Mouse (Mus musculus): ENCODE measurements around the gene Nsg2. TPM values are rescaled to one million over a fixed set of nuclear protein-coding genes. Genes with fewer than 3 reads are reported as not detected.
"Not testable (repeated sequence)": the region's sequence is repeated elsewhere in the genome, so short reads cannot be mapped to it uniquely, and the experiment has no call there.

Gene Nsg2
- 2.7 TPM in 2 replicates for polyA plus RNA-seq (2012; rRNA removed)

DNA sequence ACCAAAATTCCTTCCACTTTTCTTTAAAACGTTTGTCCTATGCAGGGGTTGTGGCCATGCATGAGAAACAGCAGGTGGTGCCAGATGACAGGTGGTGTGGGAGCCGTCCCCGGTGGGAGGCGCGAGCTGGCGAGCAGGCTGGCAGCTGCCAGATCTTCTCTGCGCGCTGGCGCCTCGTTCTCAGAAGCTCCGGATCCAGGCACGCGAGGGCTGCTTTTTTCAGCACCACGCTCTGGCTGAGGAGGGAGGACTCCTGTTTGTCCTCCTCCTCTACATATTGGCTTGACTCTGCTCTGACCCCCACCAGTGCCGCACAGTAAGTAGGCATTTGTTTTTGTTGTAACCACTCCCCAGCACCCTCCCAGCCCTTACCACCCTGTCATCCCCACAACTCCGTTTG is at the start of gene Nsg2:
TSS of gene Nsg2 (plus strand) at position 183 of the 400 bp plus-strand sequence.
- DNase-seq (ENCODE audit: low spot score): peak; percentile 36

DNA sequence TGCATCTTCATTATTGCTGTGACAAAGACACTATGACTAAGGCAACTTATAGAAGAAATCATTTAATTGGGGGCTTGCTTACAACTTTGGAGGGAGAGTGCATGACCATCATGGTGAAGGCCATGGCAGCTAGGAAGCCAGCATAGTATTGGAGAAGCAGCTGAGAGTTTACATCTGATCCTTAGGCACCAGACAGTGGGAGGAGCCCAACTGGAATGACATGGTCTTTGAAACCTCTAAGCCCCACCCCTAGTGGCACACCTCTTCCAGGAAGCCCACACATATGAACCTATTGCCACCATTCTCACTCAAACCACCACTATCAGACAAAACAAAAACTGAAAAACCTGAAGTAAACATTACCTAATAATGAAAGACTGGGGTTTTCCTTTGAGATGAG is 40.2 kb upstream of the Nsg2 start:
- DNase-seq (ENCODE audit: low spot score): no peak

DNA sequence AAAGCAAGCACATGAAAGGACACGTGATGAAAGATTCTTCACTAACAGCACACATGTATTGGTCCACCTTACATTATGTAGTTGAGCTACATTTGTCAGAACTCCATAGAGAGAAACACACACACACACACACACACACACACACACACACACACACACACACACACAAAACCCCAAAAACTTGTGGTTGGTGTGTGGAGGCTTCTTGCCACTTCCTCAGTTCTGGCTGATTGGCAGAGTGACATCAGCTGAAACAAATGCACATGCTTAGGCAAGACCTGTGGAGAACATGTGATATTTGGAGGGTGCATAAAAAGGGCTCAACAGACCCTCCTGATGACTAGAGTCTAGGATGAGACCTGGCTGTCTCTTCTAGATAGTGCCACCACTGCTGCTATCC is 36.3 kb upstream of the Nsg2 start:
- no peak for DNase-seq (ENCODE audit: low spot score)

DNA sequence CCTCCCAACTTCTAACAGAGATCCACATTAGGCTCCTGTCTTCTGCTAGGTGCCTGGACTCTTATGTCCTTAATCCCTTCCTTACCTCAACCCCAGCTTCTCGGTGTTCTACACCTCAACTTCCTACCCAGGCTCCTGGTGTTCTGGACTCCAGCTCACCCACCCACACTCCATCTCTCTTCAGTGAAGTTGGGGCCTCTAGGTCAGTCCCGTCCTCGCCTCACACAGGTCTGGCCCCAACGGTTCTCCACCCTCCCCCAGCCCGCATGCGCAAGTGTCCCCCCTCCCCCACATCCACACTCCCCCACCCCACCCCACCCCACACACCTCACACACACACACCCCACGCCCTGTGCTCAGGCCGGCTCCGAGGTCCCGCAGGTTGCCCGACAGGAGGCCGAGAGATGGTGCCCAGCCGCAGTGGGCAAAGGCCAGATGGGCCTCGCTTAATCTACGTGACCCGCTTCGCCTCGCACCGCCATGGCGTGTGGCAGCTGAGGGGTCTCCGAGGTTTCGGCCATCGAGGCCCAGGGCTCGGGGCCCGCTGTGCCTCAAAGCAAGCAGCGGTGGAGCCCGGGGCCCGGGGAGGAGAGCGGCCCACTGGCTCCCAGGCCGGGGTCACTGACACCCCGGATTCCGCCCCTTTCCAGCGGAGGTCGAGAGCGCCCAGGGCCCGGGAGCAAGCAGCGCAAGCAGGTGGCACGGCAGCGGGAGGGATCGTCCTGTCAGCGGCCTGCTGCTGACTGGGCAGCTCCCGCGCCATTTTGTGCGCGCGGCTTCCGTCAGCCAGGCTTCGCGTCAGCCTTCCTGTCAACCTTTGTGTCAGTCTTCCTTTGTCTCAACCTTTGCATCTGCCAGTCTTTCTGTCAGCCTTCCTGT is 34.8 kb upstream of the Nsg2 start, which contains the start of gene 4930524B15Rik:
TSS of gene 4930524B15Rik (plus strand) at position 337 of the 879 bp plus-strand sequence.
- no peak for DNase-seq (ENCODE audit: low spot score)

DNA sequence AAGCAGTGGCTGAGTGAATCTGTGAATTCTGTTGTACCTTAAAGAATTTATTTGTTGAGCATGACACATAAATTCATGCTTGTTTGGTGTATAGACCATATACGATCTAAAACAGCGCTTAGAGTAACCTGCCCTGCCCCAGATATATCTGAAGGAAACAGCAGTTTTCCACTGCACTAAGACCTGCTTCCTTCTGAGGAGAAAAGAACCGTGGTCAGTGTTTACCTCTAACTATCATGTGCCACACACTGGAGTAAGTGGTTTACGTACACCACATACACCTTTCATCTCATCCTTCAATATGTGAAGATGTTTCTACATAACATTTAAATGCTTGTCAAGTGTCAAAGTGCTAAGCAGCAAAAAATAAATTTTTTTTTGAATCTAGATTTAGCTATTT is 26.1 kb upstream of the Nsg2 start:
- DNase-seq (ENCODE audit: low spot score): no peak

DNA sequence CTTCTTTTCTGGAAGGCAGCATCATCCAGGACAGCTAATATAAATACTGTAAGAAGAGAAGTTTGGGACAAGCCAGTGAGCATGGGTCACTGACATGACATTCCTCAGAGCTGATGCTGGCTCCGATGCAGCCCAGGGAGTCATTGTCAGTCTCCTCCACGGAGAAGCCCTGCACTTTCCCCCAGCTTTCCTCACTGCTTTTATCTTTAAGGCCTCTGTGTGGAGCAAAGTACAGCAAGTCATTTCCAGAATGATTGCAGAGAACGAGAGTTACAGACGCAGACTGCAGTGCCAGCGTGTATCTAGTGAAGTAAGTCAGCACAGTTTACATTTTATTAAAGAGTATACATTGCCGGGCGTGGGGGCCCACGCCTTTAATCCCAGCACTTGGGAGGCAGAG is 25.4 kb upstream of the Nsg2 start:
- DNase-seq (ENCODE audit: low spot score): no peak

DNA sequence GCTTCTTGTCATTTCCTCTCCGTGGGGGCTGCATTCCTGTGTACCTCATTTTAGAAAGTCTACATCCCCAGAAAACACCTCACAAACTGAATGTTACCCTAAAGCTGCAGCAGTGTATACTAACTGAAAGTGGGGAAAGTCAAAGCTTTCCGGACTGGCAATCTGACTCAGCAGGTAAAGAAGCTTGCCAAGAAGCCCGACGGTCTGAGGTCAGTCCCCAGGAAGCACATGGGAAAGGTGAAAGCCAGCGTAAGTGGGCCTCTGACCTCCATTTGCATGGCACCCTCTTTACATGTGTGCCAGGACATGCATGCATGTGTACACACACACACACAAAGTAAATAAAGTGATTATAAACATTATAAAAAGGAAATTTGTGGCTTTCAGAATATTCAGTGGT is 24.6 kb upstream of the Nsg2 start:
- no peak for DNase-seq (ENCODE audit: low spot score)

DNA sequence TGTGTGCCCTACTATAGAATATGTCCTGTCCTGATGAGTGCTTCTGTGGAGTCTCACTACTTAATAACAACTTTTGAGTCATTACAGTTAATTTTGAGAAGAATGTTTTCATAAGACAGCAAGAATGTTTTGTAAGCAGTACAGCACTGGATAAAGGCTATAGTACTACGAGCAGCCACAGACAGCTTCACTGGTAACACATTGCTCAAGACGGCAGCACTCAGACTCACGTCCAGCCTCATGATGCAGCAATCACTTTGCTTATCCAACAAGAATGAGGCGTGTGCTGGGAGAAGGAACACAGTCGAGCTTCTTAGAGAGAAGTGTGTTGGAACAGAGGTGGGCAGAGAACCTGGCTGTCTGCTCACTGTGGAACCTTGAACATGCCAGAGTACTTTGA is 24.1 kb upstream of the Nsg2 start:
- DNase-seq (ENCODE audit: low spot score): no peak

DNA sequence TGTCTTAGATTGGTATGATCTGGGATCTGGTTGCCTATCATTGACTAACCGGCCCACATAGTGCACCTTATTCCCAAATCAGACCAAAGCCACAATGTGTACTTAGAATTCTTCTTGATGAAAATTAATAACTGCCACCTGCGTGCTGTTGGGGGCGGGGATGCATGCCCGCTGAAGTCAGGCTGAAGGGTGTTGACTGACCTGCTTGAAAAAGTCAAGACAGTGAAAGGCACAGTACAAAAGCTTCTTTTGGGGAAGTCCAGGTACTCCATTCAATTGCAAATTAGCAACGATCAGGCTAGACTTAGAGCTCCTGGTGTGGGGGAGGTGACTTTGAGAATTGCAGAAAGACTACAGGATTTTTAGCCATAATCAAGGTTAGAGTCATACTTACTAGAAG is 20.2 kb upstream of the Nsg2 start:
- DNase-seq (ENCODE audit: low spot score): not testable (repeated sequence)

DNA sequence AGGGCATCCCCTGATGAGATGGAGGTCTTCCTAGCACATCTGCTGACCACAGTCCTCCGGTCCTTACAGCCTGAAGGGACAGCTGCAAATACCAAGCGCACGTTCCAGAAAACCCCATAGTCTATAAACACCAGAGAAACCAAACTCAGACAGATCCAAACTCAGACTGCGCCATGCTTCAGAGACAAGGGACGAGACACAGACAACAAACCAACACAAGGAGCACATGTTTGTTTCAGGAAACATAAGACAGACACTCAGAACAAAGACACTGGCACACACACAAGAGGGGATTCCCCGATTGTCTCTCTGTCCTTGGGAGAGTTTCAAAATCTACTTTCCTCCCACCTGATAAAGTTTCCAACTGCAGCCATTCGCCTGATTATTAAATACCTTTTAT is 18.4 kb upstream of the Nsg2 start:
- no peak for DNase-seq (ENCODE audit: low spot score)

DNA sequence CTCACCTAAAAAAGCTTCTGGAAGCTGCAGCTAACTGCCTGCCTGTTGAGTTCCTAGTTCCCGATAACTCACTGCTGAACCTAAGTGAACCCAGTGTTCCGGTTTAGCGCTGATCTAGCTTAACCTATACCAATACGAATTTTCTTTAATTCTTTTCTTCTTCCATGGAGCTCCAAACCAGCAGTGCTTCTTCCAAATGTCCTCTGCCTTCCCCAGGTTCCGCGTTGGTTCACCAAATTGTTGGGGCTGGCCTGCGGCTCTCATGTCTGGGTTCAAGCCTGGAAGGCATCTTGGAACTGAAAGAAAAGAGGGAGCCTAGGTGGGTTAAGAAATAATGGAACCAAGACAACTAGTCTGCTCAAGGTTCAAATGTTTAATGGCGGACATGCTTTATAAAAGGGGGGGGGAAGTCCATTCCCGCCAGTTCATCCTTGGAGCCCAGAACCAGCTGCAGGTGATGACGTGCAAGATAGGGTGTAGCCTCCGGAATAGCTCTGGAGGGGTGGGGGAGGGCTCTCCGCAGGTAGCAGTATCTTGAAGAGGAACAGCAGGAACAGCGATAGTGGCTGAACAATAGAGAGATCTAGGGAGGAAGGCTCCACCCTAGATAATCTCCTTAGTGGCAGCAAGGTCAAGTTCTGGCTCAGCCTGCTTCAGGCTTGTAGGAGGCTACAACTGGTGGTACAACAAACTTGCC is 17.9 kb upstream of the Nsg2 start:
- not testable (repeated sequence) for DNase-seq (ENCODE audit: low spot score)

DNA sequence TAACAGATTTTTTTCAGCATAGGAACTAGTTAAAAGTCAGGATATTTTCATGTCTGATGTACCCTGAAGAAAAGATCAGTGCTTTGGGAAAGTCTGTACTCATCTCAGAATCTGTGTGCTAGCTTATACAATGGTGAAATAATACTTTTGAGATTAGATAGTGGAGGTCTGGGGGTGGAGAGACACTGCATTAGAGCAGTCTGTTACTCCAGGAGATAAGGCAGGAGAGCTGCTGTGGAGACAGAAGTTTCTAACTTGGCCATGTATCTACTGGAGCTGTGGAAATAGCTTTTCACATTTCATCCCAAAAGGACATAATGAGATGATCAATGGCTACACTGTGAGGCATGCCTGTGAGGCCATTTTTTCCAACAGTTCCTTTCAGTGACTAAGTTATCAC is 17.0 kb upstream of the Nsg2 start:
- no peak for DNase-seq (ENCODE audit: low spot score)

DNA sequence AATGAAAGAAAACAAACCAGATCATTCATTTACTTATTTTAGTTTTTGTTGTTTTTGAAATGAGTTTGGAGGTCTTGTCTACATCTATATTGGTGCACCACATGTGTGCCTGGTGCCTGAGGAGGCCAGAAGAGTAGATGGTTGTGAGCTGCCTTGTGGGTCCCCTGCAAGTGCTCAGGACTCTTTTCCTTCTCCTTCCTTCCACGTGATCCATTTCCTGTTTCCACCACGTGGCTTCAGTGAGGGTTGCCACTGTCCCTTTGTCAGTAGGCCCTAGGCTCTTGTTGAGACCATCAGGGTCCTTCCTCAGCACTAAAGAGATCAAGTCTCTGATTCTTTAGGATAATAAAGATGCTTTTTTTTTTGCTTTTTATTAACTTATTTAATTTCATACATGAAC is 15.5 kb upstream of the Nsg2 start:
- DNase-seq (ENCODE audit: low spot score): no peak

DNA sequence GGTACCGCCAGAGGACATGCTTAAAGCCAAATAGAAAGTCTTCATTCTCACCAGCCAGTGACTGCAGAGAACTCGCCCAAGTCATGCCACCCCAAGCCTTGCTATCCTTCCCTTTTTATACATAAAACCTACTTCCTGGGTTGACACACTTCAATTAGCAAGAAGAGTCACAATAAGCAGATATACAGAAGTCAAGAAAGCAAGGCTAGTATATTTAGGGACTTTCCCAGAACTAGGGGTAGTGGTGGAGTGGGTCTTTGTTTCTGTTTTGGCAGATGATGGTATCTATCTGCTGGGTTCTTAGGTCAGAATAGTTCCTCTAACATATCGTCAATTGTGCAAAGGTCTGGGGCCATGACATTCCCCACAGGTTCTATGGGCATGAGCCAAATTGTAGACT is 7.7 kb upstream of the Nsg2 start:
- no peak for DNase-seq (ENCODE audit: low spot score)

DNA sequence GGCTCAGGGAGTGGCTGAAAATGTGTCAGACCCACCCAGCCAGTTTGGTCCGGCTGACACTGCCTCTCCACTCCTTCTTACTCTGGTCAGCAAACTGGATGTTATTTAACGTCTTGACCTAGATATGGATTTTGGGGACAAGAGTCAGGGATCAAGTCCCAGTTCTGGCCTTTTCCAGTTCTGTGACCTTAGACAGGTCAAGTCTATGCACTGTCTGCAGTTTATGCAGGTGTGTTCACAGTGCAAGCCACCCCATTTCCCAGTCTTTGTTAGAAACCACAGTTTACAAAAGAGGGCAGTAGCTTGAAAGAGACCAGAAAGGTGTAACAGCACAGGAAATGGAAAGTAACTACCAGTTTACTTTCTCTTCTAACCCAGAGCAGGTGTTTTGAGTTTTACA is 547 bp upstream of the Nsg2 start:
- DNase-seq (ENCODE audit: low spot score): no peak

DNA sequence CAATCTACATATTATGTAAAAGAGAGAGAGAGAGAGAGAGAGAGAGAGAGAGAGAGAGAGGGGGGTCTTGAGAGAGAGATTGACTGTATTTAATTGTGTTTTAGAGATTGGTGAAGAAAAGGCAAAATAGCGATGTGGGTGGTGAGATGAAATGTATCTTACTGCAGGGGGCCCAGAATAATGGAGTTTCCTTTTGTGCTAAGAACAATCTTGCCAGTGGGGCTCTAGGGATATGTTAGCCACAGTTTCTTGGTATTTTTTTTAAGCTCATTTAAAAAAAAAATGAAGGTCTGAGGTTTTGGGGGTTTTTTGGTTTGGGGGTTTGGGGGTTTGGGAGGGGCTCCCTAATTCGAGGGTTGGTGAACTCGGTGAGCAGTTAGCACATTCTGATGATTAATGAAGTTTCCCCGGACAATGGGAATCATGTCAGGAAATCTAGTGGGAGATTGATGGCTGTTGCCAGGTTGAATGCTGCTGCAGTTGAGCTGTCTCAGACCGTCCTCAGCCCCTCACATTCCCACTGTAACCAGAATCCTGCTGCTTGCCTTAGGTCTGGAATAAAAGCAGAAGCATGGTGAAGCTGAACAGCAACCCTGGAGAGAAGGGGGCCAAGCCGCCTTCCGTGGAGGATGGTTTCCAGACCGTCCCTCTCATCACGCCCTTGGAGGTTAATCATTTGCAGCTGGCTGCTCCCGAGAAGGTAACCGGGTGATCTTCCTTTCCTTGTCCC is 1.1 kb downstream of the Nsg2 start:
- no peak for DNase-seq (ENCODE audit: low spot score)

DNA sequence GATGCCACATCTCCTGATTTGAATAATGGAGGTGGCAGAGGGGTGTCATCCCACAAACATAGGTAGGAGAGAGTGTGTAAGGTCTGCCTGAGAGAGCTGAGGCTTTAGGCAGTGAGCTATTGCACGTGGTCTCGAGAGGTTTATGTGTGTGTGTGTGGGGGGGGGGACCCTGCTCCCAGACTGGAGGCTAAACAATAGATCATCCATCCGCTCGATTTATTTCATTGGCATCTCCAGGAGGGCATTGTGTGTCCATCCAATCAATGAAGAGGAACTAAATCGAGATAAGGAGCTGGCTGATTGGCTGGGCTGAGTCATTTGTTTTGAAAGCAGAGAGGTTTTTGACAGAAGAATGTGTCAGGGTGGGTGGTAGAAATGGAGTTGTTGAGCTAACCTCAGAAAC is 2.4 kb downstream of the Nsg2 start:
- no peak for DNase-seq (ENCODE audit: low spot score)

DNA sequence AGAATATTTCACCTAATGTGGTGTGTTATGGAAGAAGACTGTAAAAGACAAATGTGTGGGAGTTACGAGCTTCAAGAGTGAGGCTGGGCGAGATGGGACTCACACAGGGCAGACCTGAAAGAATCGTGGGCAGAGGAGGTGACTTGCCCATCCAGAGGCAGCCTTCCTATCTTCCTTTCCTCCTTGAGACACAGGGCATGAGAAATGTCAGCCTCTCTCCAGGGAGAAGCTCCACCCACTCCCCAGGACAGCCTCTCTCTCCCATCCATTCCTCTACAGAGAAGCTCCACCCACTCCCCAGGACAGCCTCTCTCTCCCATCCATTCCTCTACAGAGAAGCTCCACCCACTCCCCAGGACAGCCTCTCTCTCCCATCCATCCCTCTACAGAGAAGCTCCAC is 7.8 kb downstream of the Nsg2 start:
- not testable (repeated sequence) for DNase-seq (ENCODE audit: low spot score)

DNA sequence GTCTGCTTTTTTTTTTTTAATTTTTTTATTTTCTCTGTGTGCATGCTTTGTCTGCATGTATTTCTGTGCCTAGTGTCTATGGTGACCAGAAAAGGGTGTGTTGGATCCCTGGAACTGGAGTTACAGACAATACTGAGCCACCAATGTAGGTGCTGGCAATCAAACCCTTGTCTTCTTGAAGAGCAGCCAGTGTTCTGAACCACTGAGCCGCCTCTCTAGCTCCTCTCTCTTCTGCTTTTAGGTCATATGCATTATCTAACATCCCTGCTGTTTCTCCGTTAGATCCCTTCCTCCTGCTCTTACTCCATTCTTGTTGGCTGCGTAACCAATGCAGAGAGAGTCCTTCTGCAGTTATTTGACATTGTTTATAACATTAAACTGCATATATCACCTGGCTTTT is 8.6 kb downstream of the Nsg2 start:
- DNase-seq (ENCODE audit: low spot score): no peak

DNA sequence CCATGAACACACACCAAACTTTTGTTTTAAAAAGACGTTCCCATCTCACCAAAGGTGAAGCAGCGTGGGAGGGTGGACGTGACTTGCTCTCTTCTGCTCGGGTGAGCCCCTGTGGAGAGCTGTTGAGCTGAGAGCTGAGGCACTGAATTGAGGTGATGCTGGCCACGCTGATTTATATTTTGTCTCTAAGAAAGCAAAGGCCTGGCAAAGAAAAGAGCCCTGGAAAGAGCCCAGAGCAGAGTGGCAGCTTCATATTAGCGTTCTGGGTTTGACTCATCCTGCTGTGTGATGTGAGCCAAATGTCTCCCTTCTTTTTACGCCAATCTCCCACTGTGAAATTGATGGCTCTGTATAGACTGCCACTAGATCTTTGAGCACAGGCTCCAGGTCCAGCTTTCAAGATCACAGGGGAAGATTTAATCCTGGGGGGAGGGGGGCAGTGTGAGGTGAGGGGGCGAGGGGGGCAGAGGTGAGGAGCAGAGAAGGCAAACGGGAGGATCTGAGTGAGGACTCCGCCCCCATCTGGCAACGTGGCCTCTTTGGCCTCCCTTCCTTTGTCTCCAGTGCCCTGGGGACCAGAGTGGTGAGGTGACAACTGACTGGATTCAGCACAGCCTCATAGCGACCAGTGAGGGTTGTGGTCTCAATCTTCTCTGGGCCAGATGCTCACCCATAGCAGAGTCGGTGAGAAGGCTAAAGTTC is 9.8 kb downstream of the Nsg2 start:
- DNase-seq (ENCODE audit: low spot score): no peak

DNA sequence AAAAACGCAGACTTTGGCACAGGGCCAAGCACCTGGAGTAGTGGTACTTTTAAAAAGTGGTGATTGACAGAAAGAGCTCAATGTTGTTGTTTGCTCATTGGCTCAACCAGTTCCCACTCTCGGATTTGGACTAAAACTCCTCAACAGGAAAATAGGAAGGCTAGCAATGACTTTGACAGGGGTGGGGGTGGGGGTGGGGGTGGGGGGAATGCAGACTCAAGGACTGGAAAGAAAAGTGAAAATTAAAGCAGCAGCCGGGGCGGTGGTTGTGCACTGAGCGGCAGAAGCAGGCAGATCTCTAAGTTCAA is 10.4 kb downstream of the Nsg2 start:
- DNase-seq (ENCODE audit: low spot score): no peak
